Mouse (Mus musculus): ENCODE measurements around the gene Tuba8.

Tuba8 gene

DNA sequence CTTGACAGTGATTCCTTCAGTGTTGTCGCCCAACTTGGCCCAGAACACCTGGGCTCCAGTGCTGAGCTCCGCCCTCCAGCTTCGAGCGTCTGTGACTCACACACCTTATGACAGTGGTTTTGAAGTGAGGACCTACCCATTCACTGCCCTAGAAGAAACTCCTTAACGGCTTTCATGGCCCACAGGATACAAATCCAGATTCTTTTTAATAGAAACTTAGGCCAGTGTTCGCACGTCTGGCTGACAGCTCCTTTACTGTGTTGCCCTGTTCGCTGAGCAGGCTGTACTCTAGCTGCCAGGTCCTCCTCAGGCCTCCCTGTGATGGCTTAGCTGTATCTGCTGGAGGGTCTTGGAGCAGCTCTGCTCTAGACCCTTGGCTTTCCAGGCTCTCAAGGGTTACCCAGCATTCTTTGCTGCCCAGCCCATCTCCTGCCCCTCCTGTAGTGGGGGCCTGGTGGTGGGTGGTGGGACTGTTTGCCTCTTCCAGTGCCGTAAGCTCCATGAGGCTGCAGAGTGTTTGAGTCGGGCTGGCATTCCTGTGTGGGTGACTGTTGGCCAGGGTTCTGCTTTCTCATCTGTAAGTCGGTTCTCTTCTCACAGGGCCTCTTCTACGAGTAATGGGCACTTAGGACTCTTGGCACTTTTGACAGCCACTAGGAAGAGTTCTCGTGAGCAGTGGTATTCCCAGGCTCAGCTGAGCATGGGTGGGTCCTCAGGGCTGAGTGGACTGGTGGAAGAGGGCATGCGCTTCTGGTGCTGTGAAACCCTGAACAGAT is 15.4 kb upstream of the Tuba8 start:
- DNase-seq (ENCODE audit: low read depth, low spot score) = no peak

DNA sequence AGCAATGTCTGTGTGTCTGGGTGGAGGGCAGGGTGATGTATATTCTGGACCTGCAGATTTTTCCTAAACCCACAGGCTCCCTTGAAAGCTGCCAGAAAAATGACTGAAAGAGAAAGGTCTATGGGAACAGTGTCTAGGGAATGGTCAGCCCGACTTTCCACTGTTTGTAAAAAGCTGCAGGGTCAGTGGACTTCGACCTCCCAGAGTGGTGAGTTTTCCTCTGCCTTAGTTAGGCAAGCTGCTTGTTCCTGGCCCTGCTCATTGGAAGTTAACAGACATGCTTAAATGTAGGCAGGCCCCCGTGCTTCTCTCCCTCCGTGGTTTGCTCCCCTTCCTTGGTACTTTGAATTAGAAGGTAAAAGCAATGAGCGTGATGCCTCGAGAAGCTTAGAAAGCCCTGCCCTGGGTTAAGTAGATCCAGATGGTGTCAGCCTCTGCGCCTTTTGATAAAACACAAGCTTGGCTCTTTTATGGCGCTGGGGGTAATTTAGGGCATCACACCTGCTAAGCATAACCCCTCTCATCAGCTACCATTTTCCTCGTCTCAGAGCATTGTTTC is 12.6 kb upstream of the Tuba8 start:
- DNase-seq (ENCODE audit: low read depth, low spot score) = no peak

DNA sequence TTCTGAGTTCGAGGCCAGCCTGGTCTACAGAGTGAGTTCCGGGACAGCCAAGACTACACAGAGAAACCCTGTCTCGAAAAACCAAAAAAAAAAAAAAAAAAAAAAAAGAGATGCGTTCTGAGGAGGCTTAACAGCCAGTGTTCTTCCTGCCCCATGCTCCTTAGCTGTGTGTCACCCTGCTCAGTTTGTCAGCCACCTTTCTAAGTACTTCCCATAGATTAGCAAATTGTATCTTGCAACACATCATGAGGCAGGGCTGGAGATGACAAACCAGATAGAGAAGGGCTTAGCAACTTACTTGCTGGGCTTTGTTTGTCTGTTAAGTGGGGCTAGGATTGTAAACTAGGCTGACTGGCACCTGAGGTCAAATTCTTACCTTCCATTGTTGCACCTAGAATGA is 10.0 kb upstream of the Tuba8 start:
- DNase-seq (ENCODE audit: low read depth, low spot score) = no peak

GRCm38 (mm10) chr6:121202026-121202425 is 8.5 kb upstream of the Tuba8 start:
- no peak for DNase-seq (ENCODE audit: low read depth, low spot score)

DNA sequence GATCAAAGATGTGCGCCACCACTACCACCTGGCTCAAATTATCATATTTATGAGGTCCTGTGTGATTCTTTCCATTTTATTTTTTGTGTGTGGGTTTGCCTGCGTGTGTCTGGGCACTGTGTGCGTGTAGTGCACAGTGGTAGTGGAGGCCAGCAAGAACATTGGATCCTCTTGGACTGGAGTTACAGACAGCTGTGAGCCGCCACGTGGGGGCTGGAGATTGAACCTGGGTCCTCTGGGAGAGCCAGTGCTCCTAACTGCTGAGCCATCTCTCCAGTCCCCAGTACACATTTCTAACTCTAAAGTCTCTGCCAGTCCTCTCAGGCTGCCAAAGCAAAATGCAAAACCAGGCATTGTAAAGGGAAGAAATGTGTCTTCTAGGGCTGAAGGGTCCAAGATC is 4.0 kb upstream of the Tuba8 start:
- DNase-seq (ENCODE audit: low read depth, low spot score) = no peak

- no peak for DNase-seq (ENCODE audit: low read depth, low spot score)
Measured at GRCm38 (mm10) chr6:121209584-121209983, 912 bp upstream of the Tuba8 start.

DNA sequence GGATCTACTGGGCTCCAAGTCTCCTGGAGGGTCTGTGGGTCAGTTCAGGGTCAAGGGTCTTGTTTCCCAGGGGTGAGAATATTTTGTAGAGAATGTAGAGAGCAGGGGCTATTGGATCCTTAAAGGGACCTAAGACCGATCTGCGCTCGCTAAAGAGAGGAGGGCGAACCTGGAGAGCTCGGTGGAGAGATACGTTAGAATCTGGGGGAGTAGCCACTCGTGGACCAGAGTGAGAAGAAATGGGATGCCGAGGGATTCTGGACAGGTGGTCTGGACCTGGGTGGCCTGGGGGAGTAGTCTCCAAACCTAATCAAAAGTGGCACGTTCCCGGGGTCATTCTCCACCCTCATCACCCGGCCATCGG is 412 bp downstream of the Tuba8 start:
- DNase-seq (ENCODE audit: low read depth, low spot score) = no peak

DNA sequence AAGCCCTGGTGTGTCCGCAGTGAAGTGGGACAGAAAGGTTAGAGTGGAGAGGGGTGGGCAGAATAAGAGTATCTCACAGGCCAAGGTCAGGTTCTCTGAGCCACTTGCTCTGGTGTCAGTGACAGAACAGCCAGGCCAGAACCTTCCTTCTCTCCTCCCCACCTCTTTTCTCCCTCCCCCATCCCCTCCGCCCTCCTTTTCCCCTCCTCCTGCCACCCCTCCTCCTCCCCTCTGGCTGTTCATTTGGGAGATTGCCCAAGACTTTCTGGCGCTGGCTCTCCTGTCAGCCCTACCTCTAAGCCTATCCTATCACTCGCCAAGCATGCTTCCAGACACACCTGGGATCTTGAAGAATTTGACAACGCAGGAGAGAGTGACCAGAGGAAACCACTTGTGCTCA is 1.2 kb downstream of the Tuba8 start:
- DNase-seq (ENCODE audit: low read depth, low spot score) = no peak

GRCm38 (mm10) chr6:121212988-121213387 is 2.5 kb downstream of the Tuba8 start:
- no peak for DNase-seq (ENCODE audit: low read depth, low spot score)

- no peak for DNase-seq (ENCODE audit: low read depth, low spot score)
Measured at GRCm38 (mm10) chr6:121214221-121214620, 3.7 kb downstream of the Tuba8 start.

- no peak for DNase-seq (ENCODE audit: low read depth, low spot score)
Measured at GRCm38 (mm10) chr6:121214667-121215330, 4.3 kb downstream of the Tuba8 start.

- no peak for DNase-seq (ENCODE audit: low read depth, low spot score)
Measured at GRCm38 (mm10) chr6:121215336-121215735, 4.8 kb downstream of the Tuba8 start.

DNA sequence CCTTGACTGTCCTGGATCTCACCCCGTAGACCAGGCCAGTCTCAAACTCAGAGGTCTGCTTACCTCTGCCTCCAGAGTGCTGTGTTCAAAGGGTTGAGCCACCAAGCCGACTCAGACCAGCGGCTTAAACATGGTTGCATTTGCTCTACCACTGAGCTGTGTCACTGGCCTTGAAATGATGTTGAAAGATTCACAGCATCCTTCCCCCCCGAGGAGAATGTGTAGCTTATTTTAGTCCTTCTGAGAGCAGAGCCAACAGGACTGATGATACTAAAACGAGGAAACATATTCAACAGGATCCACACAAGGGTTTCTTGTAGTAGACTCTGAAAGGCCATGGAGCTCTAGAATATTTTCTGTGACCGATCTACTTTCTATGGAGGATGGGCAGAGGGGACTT is 5.4 kb downstream of the Tuba8 start:
- no peak for DNase-seq (ENCODE audit: low read depth, low spot score)

DNA sequence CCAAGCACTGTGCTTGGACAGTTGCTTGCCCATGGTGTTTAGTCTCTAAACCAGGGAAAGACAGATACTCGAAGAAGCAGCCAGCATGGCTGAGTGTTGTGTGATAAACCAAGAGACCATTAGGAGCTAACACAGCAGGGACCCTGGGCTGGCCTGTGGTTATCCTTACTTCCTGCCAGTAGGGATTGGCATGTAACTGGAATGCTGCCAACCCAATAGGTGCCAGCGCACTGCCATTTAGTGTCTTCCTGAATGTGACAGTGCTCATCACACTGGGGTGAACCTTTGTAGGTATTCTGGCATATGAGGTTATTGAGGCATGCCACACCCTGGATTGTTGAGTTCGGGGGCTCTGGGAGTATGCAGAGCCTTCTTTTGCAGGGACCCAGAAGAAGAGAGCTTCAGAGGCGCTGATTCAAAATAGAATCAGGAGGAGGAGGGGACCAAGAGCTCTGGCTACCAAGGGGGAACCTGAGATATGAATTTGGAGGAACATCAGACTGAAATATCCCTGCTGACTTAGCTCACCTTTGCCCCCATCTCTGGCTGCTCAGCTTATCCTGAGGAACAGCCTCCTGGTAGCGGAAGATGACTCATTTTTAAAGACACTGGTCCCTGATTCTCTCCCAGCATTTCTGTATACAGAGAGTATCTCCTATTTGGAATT is 6.2 kb downstream of the Tuba8 start:
- peak; percentile 31 for DNase-seq (ENCODE audit: low read depth, low spot score)

- no peak for DNase-seq (ENCODE audit: low read depth, low spot score)
Measured at GRCm38 (mm10) chr6:121218002-121218401, 7.5 kb downstream of the Tuba8 start.

GRCm38 (mm10) chr6:121219406-121219805 is 8.9 kb downstream of the Tuba8 start:
- no peak for DNase-seq (ENCODE audit: low read depth, low spot score)

DNA sequence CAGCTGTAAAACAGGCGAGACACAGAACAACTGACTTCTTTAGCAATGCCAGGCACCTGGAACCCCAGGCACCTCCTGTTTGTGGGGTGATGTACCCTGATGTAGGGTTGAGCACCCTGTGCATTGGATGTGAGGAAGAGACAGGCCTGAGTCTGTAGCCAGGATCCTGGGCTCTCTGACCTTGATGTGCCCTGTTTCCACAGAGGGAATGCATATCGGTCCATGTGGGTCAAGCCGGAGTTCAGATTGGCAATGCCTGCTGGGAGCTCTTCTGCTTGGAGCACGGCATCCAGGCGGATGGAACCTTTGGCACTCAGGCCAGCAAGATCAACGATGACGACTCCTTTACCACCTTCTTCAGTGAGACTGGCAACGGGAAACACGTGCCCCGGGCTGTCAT is 9.7 kb downstream of the Tuba8 start:
- no peak for DNase-seq (ENCODE audit: low read depth, low spot score)

DNA sequence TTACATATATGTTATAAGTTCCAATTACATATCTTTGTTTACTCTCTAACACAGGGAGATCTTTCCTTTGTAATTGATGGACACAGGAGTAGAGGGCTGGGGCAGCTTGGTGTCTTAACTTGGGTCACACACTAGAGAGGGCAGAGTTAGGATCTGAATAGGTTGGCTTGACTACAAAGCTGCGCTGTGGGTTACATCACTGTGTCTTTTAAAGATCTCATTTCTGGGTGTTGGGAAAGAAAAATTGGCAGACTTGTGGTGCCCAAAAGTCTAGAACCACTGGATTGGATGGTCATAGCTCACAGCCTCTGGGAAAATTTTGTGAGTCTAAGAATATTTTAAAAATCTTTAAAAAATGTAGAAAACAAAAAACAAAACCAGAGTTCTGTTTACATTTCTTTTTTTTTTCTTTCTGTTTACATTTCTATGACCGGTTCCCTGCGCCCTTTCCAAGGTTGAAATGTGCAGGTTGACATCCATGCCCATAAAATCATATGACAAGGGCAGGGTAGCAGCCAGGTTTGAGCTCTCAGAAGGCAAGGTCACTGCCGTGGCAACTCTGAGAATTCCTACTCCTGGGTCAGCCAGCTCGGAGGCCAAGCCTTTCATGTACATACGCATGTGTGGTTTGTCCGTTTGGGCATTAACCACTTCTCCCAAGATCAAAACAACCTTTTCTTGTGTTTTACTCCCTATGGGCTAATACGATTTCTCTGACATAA is 11.5 kb downstream of the Tuba8 start:
- DNase-seq (ENCODE audit: low read depth, low spot score) = no peak

DNA sequence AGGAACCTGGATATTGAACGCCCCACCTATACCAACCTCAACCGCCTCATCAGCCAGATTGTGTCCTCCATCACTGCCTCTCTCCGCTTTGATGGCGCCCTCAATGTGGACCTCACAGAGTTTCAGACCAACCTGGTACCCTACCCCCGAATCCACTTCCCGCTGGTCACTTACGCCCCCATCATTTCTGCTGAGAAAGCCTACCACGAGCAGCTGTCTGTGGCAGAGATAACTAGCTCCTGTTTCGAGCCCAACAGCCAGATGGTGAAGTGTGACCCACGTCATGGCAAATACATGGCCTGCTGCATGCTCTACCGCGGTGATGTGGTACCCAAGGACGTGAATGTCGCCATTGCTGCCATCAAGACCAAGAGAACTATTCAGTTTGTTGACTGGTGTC is 12.5 kb downstream of the Tuba8 start:
- no peak for DNase-seq (ENCODE audit: low read depth, low spot score)

- DNase-seq (ENCODE audit: low read depth, low spot score) = no peak
Measured at GRCm38 (mm10) chr6:121224067-121224466, 13.6 kb downstream of the Tuba8 start.

GRCm38 (mm10) chr6:121224993-121225392 is 14.5 kb downstream of the Tuba8 start:
- DNase-seq (ENCODE audit: low read depth, low spot score) = no peak

GRCm38 (mm10) chr6:121226043-121226442 is 15.5 kb downstream of the Tuba8 start:
- DNase-seq (ENCODE audit: low read depth, low spot score) = no peak

All from 3T3-L1 (cell line).